Mouse (Mus musculus): ENCODE results near the gene Sirt5. TPM values are rescaled to one million over a fixed set of nuclear protein-coding genes. Genes with fewer than 3 reads are reported as not detected.

The Sirt5 gene
- total and polyA plus RNA-seq, 3 experiments: 5.2 to 5.5 (median 5.5) TPM

DNA sequence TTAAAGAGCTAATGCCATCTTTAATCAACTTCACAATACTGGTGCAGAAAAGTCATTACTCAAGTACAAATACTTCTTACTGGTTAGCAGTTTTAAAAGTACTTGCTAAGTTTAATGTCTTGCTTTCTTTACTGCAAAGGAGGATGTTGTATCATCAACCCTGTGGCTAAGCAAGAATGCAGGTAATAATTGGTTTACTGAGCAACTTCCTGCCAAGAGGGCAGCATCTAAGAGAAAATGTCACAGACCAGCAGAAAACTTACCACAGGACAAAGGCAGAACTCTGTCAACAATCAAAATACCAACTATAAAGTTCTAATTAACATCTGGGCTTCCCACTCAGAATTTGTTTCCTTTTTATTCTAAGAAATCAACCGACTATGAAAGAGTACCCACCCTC lies 50.0 kb downstream of the Sirt5 start:
- Histone ChIP-seq H3K36me3 (replicated peaks) (peaks cover 80% of the 10 kb centered on the region), H3K4me3 (ENCODE audit: low read depth, low read length) (no peak overlapping the region), H3K4me1 (ENCODE audit: insufficient read depth, low read depth, low read length) (no peaks in the 10 kb centered on the region), H3K9me3 (replicated peaks) (no peaks in the 10 kb centered on the region), H3K27me3 (ENCODE audit: insufficient read depth, low read length) (no peaks in the 10 kb centered on the region)
- TF ChIP-seq TAL1 (conservative IDR thresholded peaks at IDR 0.05; ENCODE audit: low read depth, low read length) (no peak), GATA1 (IDR thresholded peaks at IDR 0.05; ENCODE audit: borderline replicate concordance, low read length) (no peak), CTCF (IDR thresholded peaks at IDR 0.05; ENCODE audit: low read depth, low read length) (no peak), POLR2AphosphoS5 (IDR thresholded peaks at IDR 0.05; ENCODE audit: insufficient replicate concordance, low read depth, low read length) (no peak), GATA2 (IDR thresholded peaks at IDR 0.05; ENCODE audit: borderline replicate concordance, low read depth, low read length) (no peak)
- DNase-seq (ENCODE audit: low spot score) (no peak), ATAC-seq (ENCODE audit: extremely low read depth, insufficient number of reproducible peaks, low FRiP score, poor library complexity, severe bottlenecking) (no peak)

DNA sequence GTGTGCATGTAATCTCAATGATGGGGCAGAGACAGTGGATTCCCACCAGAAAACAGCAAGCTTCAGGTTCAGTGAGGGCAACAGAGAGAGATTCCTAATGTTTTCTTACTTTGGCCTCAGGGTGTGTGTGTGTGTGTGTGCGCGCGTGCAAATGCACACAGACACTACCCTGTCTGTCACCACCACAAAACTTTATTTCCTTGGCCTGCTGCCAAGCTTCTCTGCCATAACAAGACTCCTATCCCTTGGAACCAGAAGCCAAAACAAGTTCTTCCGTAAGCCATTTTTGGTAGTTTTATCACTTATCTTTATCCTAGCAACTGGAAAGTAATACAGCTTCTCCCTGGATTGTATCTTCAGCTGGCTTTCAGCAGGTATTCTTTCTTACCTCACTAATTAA lies 63.1 kb downstream of the Sirt5 start:
- DNase-seq (ENCODE audit: low spot score): no peak
- no peak for ATAC-seq (ENCODE audit: extremely low read depth, insufficient number of reproducible peaks, low FRiP score, poor library complexity, severe bottlenecking)
- H3K27me3 ChIP-seq (ENCODE audit: insufficient read depth, low read length): no peaks in the 10 kb centered on the region
- H3K36me3 ChIP-seq (replicated peaks): peaks cover 51% of the 10 kb centered on the region
- H3K9me3 ChIP-seq (replicated peaks): no peaks in the 10 kb centered on the region
- H3K4me1 ChIP-seq (ENCODE audit: insufficient read depth, low read depth, low read length): peaks cover 3% of the 10 kb centered on the region; the same call in 1 of the 2 replicates
- no peak overlapping the region for H3K4me3 ChIP-seq (ENCODE audit: low read depth, low read length)
- no peak for TF ChIP-seq GATA2 (IDR thresholded peaks at IDR 0.05; ENCODE audit: borderline replicate concordance, low read depth, low read length)
- no peak for TF ChIP-seq GATA1 (IDR thresholded peaks at IDR 0.05; ENCODE audit: borderline replicate concordance, low read length)
- no peak for TF ChIP-seq CTCF (IDR thresholded peaks at IDR 0.05; ENCODE audit: low read depth, low read length)
- no peak for TF ChIP-seq TAL1 (conservative IDR thresholded peaks at IDR 0.05; ENCODE audit: low read depth, low read length)
- TF ChIP-seq POLR2AphosphoS5 (IDR thresholded peaks at IDR 0.05; ENCODE audit: insufficient replicate concordance, low read depth, low read length): no peak

DNA sequence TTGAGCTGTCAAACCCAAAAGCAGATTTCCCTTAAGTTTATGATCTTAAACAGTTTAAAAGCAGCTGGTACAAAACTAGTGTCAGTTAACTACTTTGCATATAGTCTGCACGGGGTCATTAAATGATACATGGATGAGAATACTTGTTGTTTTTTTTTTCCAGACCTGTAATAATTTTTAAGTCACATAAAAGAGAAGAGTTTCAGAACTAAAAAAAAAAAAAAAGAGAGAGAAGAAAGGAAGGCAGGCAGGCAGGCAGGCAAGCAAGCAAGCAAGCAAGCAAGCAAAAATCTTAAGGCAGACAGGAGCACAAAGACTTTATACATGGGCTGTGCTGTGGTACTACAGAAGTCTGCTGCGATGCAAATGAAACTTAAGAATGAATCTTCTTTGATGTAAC lies 68.1 kb downstream of the Sirt5 start:
- H3K4me3 ChIP-seq (ENCODE audit: low read depth, low read length): no peak overlapping the region
- ATAC-seq (ENCODE audit: extremely low read depth, insufficient number of reproducible peaks, low FRiP score, poor library complexity, severe bottlenecking) (no peak), DNase-seq (ENCODE audit: low spot score) (no peak)
- TF ChIP-seq POLR2AphosphoS5 (IDR thresholded peaks at IDR 0.05; ENCODE audit: insufficient replicate concordance, low read depth, low read length): no peak
- TF ChIP-seq GATA2 (IDR thresholded peaks at IDR 0.05; ENCODE audit: borderline replicate concordance, low read depth, low read length): no peak
- TF ChIP-seq TAL1 (conservative IDR thresholded peaks at IDR 0.05; ENCODE audit: low read depth, low read length): no peak
- TF ChIP-seq GATA1 (IDR thresholded peaks at IDR 0.05; ENCODE audit: borderline replicate concordance, low read length): no peak
- TF ChIP-seq CTCF (IDR thresholded peaks at IDR 0.05; ENCODE audit: low read depth, low read length): no peak
- H3K9me3 ChIP-seq (replicated peaks): no peaks in the 10 kb centered on the region
- peaks cover 3% of the 10 kb centered on the region; the same call in 1 of the 2 replicates for H3K4me1 ChIP-seq (ENCODE audit: insufficient read depth, low read depth, low read length)
- H3K36me3 ChIP-seq (replicated peaks): peaks cover 30% of the 10 kb centered on the region
- no peaks in the 10 kb centered on the region for H3K27me3 ChIP-seq (ENCODE audit: insufficient read depth, low read length)

DNA sequence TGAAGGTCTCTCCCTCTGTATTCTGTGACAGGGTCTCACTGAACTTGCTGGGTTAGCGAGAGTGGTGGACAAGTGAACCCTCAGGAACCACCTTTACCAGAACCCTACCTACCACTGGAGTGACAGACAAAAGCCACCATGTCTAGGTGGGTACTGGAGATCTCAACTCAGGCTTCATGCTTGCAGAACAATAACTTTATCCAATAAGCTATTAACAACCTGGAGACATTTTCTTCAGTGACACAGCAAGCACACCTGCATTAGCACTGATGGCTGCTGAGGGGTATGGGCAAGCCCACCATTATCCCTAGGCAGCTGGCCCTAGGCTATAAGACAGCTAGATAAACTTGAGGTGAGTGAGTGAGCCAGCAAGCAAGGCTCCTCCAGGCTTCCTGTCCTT lies 75.1 kb downstream of the Sirt5 start:
- no peak overlapping the region for H3K4me3 ChIP-seq (ENCODE audit: low read depth, low read length)
- peaks cover 3% of the 10 kb centered on the region for H3K4me1 ChIP-seq (ENCODE audit: insufficient read depth, low read depth, low read length)
- ATAC-seq (ENCODE audit: extremely low read depth, insufficient number of reproducible peaks, low FRiP score, poor library complexity, severe bottlenecking): no peak
- peaks cover 11% of the 10 kb centered on the region for H3K36me3 ChIP-seq (replicated peaks)
- no peaks in the 10 kb centered on the region for H3K27me3 ChIP-seq (ENCODE audit: insufficient read depth, low read length)
- H3K9me3 ChIP-seq (replicated peaks): no peaks in the 10 kb centered on the region
- no peak for DNase-seq (ENCODE audit: low spot score)
- TF ChIP-seq POLR2AphosphoS5 (IDR thresholded peaks at IDR 0.05; ENCODE audit: insufficient replicate concordance, low read depth, low read length): no peak
- TF ChIP-seq GATA2 (IDR thresholded peaks at IDR 0.05; ENCODE audit: borderline replicate concordance, low read depth, low read length): no peak
- no peak for TF ChIP-seq GATA1 (IDR thresholded peaks at IDR 0.05; ENCODE audit: borderline replicate concordance, low read length)

GRCm38 (mm10) chr13:43442551-43442950 lies 77.3 kb downstream of the Sirt5 start:
- DNase-seq (ENCODE audit: low spot score) (no peak), ATAC-seq (ENCODE audit: extremely low read depth, insufficient number of reproducible peaks, low FRiP score, poor library complexity, severe bottlenecking) (no peak)
- TF ChIP-seq POLR2AphosphoS5 (IDR thresholded peaks at IDR 0.05; ENCODE audit: insufficient replicate concordance, low read depth, low read length) (no peak), GATA1 (IDR thresholded peaks at IDR 0.05; ENCODE audit: borderline replicate concordance, low read length) (no peak), CTCF (IDR thresholded peaks at IDR 0.05; ENCODE audit: low read depth, low read length) (no peak), GATA2 (IDR thresholded peaks at IDR 0.05; ENCODE audit: borderline replicate concordance, low read depth, low read length) (no peak), TAL1 (conservative IDR thresholded peaks at IDR 0.05; ENCODE audit: low read depth, low read length) (no peak)
- Histone ChIP-seq H3K9me3 (replicated peaks) (no peaks in the 10 kb centered on the region), H3K4me1 (ENCODE audit: insufficient read depth, low read depth, low read length) (peaks cover 5% of the 10 kb centered on the region), H3K36me3 (replicated peaks) (peaks cover 18% of the 10 kb centered on the region), H3K4me3 (ENCODE audit: low read depth, low read length) (no peak overlapping the region), H3K27me3 (ENCODE audit: insufficient read depth, low read length) (no peaks in the 10 kb centered on the region)

- DNase-seq (ENCODE audit: low spot score): no peak
- H3K36me3 ChIP-seq (replicated peaks): peaks cover 20% of the 10 kb centered on the region
- H3K4me1 ChIP-seq (ENCODE audit: insufficient read depth, low read depth, low read length): peaks cover 5% of the 10 kb centered on the region
- TF ChIP-seq GATA2 (IDR thresholded peaks at IDR 0.05; ENCODE audit: borderline replicate concordance, low read depth, low read length) (no peak), CTCF (IDR thresholded peaks at IDR 0.05; ENCODE audit: low read depth, low read length) (no peak), TAL1 (conservative IDR thresholded peaks at IDR 0.05; ENCODE audit: low read depth, low read length) (no peak), GATA1 (IDR thresholded peaks at IDR 0.05; ENCODE audit: borderline replicate concordance, low read length) (no peak), POLR2AphosphoS5 (IDR thresholded peaks at IDR 0.05; ENCODE audit: insufficient replicate concordance, low read depth, low read length) (no peak)
- ATAC-seq (ENCODE audit: extremely low read depth, insufficient number of reproducible peaks, low FRiP score, poor library complexity, severe bottlenecking): no peak
- H3K9me3 ChIP-seq (replicated peaks): no peaks in the 10 kb centered on the region
- H3K27me3 ChIP-seq (ENCODE audit: insufficient read depth, low read length): no peaks in the 10 kb centered on the region
- H3K4me3 ChIP-seq (ENCODE audit: low read depth, low read length): no peak overlapping the region
Measured at GRCm38 (mm10) chr13:43443706-43444105, 78.4 kb downstream of the Sirt5 start.
